Mouse (Mus musculus) liver, embryonic 12.5 days (tissue): ENCODE measurements around the gene Mfsd13b. TPM values are rescaled to one million over a fixed set of nuclear protein-coding genes. Genes with fewer than 3 reads are reported as not detected.
"Not testable (repeated sequence)": the region's sequence is repeated elsewhere in the genome, so short reads cannot be mapped to it uniquely, and the experiment has no call there.

ENCODE experiments used
- ATAC-seq: fragments of 200-750 bp; cut with Nextera tagmentation; 2 replicates; pipeline ENCODE4 v1.8.0; 2017; ENCODE audit warnings: moderate number of reproducible peaks, mild to moderate bottlenecking, moderate library complexity
- H3K27ac ChIP-seq: fragments of 300-500 bp; sonication (generic); 2 replicates; pipeline ENCODE4 v1.5.1; 2016; ENCODE audit warnings: mild to moderate bottlenecking
- H3K27me3 ChIP-seq: fragments of 300-500 bp; sonication (generic); replicated peaks from 2 replicates; pipeline ENCODE4 v1.6.1; 2016; ENCODE audit warnings: mild to moderate bottlenecking, moderate library complexity
- H3K36me3 ChIP-seq: fragments of 300-500 bp; sonication (generic); 2 replicates; pipeline ENCODE4 v1.6.1; 2016; ENCODE audit warnings: mild to moderate bottlenecking, moderate library complexity
- H3K4me1 ChIP-seq: fragments of 300-500 bp; sonication (generic); 2 replicates; pipeline ENCODE4 v1.6.1; 2016
- H3K4me2 ChIP-seq: fragments of 300-500 bp; sonication (generic); 2 replicates; pipeline ENCODE4 v1.6.1; 2016; ENCODE audit warnings: mild to moderate bottlenecking, moderate library complexity
- H3K4me3 ChIP-seq: fragments of 300-500 bp; sonication (generic); 2 replicates; pipeline ENCODE4 v1.5.1; 2016; ENCODE audit warnings: mild to moderate bottlenecking, moderate library complexity
- H3K9ac ChIP-seq: fragments of 300-500 bp; sonication (generic); 2 replicates; pipeline ENCODE4 v1.6.1; 2016; ENCODE audit warnings: mild to moderate bottlenecking, moderate library complexity
- H3K9me3 ChIP-seq: fragments of 300-500 bp; sonication (generic); replicated peaks from 2 replicates; pipeline ENCODE4 v1.6.1; 2016; ENCODE audit warnings: mild to moderate bottlenecking, moderate library complexity
- whole genome bisulfite sequencing: fragments of 180-500 bp; shearing (Covaris S2); methylation state at CpG from one replicate; pipeline ENCODE4 v1.1.7; 2016; ENCODE audit not compliant: insufficient replicate concordance; 5-methylcytosine and 5-hydroxymethylcytosine counted together
- polyA plus RNA-seq: library from polyadenylated mRNA; unstranded; fragments of >200 nt; fragmentation: Nextera tagmentation; extraction: Ambion mirVana; gene quantifications from 2 replicates; pipeline ENCODE4 v1.2.1, GENCODE M21; 2016

Gene Mfsd13b
- polyA plus RNA-seq, 1 experiment from 2014 or later: not detected

DNA sequence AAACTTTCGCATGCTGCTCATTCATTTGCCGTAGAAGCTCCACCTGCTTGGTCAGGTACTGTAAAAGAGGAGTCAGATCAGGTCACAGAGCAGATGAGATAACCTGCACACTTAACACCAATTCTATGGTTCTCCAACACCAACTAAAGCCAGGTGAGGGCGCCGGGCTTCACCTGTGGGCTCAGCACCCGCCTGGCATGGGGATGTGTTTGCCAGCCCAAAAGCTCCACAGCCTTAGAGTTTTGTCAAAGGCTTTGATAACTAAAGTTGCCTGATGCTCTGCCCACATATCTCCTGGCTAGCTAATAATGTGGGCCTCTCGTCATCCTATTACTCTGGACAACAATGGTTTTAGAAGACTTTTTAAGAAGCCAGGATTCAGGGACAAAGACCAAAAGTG lies 21.7 kb upstream of the Mfsd13b start:
- Histone ChIP-seq H3K27me3 (no peaks in the 10 kb centered on the region), H3K4me2 (no peak overlapping the region), H3K36me3 (peaks cover 82% of the 10 kb centered on the region), H3K4me1 (peaks cover 8% of the 10 kb centered on the region), H3K27ac (no peak overlapping the region), H3K9me3 (no peaks in the 10 kb centered on the region), H3K9ac (no peak overlapping the region), H3K4me3 (no peak overlapping the region)
- 84% methylated on average over 6 of the region's 6 CpGs for WGBS
- ATAC-seq: no peak

DNA sequence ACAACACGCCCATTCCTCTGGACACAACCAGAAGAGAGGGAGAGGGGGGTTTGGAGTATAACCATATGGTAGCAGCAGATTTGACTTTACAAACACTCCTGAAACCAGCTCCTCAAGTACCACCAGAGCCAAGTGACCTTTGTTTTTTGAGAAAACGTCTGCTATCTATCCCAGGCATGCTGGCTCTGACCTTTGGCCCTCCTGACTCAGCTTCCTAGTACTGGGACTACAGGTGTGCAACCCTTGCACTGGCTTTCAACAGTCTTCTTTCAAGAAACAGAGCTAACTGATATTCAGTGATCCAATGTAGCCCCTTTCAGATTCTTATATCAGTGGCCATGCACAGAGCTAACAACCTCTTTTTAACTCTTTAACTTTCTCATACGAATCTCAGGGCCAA lies 20.4 kb upstream of the Mfsd13b start:
- H3K4me1 ChIP-seq: peaks cover 12% of the 10 kb centered on the region
- H3K9me3 ChIP-seq: no peaks in the 10 kb centered on the region
- no peak overlapping the region for H3K9ac ChIP-seq
- no peak overlapping the region for H3K4me2 ChIP-seq
- ATAC-seq: no peak
- H3K4me3 ChIP-seq: no peak overlapping the region
- 72% methylated on average over 3 of the region's 3 CpGs for WGBS
- H3K27ac ChIP-seq: no peak overlapping the region
- peaks cover 79% of the 10 kb centered on the region for H3K36me3 ChIP-seq
- H3K27me3 ChIP-seq: no peaks in the 10 kb centered on the region

DNA sequence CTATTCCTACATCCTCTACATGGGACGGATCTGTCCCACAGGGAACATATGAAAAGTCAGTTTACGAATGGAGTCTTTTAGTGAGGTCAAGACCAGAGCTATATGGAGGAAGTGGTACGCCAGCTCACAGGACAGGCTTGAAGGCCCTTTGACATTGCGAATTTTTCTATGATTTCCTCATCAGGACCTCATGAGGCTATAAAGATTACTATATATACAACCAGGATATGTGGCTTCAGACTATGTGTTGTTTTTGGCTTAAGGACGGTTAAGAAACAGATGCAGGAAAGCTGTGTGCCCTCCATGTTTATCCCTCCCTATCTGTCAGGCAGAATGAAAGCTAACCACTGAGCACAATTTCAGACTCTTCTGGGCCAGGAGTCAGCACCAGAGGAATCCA lies 19.2 kb upstream of the Mfsd13b start:
- 84% methylated on average over 5 of the region's 5 CpGs for WGBS
- Histone ChIP-seq H3K4me1 (peaks cover 23% of the 10 kb centered on the region), H3K9ac (no peak overlapping the region), H3K4me3 (no peak overlapping the region), H3K27me3 (no peaks in the 10 kb centered on the region), H3K9me3 (no peaks in the 10 kb centered on the region), H3K4me2 (no peak overlapping the region), H3K36me3 (peaks cover 79% of the 10 kb centered on the region), H3K27ac (no peak overlapping the region)
- no peak for ATAC-seq

DNA sequence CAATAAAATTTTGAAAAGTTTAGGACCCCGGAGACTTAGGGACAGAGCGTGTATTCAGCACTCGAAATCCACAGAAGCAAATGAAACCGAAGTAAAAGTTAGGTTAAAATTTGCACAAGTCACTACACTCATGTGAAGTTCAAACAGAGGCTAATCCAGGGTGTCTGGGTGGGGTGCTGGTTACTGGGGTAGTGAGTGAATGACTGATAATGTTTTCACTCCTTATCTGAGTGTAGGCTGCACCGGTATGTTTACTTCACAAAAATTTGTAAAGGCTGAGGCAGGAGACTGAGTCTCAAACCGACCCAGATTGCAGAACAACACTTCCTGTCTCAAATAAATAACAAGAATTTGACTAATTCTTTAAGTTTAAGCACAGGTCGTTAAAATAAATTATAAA lies 13.1 kb upstream of the Mfsd13b start:
- 40% methylated on average over 7 of the region's 7 CpGs for WGBS
- H3K4me2 ChIP-seq: peak overlapping the region; percentile 70
- peak; percentile 99 for ATAC-seq
- H3K9ac ChIP-seq: peak overlapping the region; percentile 69
- H3K27ac ChIP-seq: peak overlapping the region; percentile 91
- H3K36me3 ChIP-seq: peaks cover 50% of the 10 kb centered on the region
- peaks cover 81% of the 10 kb centered on the region for H3K4me1 ChIP-seq
- H3K4me3 ChIP-seq: peak overlapping the region; percentile 44
- H3K27me3 ChIP-seq: no peaks in the 10 kb centered on the region
- no peaks in the 10 kb centered on the region for H3K9me3 ChIP-seq

DNA sequence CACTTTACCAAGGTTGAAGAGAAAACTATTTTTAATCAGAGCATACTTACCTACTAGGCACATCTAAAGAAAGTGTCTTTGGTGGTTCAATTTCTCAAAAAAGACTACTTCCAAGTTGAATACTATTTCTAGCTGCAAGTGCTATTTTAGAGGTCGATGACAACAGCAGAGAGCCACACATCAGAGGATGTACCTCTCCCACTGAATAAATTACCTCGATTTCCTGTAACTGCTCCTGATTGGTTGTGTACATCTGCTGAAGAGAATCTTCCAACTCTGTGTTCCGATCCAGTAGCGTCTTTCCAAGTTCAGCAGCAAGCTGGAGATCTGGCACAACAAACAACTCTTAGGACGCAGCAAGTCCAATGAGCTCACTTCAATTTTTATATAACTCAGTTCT lies 12.2 kb upstream of the Mfsd13b start:
- peak overlapping the region; percentile 34 for H3K4me2 ChIP-seq
- H3K36me3 ChIP-seq: peaks cover 42% of the 10 kb centered on the region
- no peaks in the 10 kb centered on the region for H3K9me3 ChIP-seq
- WGBS: 85% methylated on average over 5 of the region's 5 CpGs
- peaks cover 87% of the 10 kb centered on the region for H3K4me1 ChIP-seq
- no peaks in the 10 kb centered on the region for H3K27me3 ChIP-seq
- no peak for ATAC-seq
- H3K9ac ChIP-seq: peak overlapping the region; percentile 43; the same call in 1 of the 2 replicates
- peak overlapping the region; percentile 91 for H3K27ac ChIP-seq
- no peak overlapping the region for H3K4me3 ChIP-seq

DNA sequence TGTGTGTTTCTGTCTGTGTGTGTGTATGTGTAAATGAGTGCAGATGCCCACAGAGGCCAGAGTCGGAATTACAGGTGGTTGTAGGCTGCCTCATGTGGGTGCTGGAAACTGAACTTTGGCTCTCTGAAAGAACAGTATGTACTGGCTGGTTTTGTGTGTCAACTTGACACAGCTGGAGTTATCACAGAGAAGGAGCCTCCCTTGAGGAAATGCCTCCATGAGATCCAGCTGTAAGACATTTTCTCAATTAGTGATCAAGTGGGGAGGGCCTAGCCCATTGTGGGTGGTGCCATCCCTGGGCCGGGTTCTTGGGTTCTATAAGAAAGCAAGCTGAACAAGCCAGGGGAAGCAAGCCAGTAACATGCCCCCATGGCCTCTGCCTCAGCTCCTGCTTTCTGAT lies 9.8 kb upstream of the Mfsd13b start:
- H3K27me3 ChIP-seq, H3K9me3 ChIP-seq, H3K4me3 ChIP-seq, ATAC-seq: not testable (repeated sequence)
- H3K36me3 ChIP-seq: peaks cover 29% of the 10 kb centered on the region
- peaks cover 96% of the 10 kb centered on the region for H3K4me1 ChIP-seq
- WGBS: 70% methylated on average over 2 of the region's 2 CpGs
- 0 out of 2 replicates have a peak overlapping the region, but pooled peaks have one; percentile 23 for H3K9ac ChIP-seq
- peak overlapping the region; percentile 91 for H3K27ac ChIP-seq
- H3K4me2 ChIP-seq: peak overlapping the region; percentile 17; the same call in 1 of the 2 replicates

DNA sequence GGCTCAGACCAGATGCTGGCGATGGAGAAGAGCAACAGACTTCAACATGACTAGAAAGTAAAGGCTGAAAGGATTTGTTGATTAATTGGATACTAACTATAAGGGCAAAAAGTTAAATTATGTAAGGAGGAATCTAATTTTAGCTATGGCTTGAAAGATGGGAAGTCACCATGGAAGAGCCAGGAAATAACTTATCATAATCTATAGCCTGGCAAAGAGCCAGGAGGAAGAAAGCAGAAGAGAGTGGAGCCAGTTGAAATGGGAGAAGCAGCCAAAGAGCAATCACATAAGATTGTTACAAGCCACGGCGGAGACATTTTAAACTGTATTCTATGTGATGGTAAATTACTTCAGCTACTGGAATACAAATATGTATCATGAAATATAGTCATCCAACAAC lies 8.3 kb upstream of the Mfsd13b start:
- no peak for ATAC-seq
- Histone ChIP-seq H3K4me2 (no peak overlapping the region; the same call in 1 of the 2 replicates), H3K27ac (no peak overlapping the region), H3K36me3 (peaks cover 22% of the 10 kb centered on the region), H3K27me3 (no peaks in the 10 kb centered on the region), H3K4me3 (no peak overlapping the region), H3K9ac (no peak overlapping the region; the same call in 1 of the 2 replicates), H3K4me1 (peaks cover 96% of the 10 kb centered on the region), H3K9me3 (no peaks in the 10 kb centered on the region)
- 85% methylated on average over 3 of the region's 3 CpGs for WGBS

DNA sequence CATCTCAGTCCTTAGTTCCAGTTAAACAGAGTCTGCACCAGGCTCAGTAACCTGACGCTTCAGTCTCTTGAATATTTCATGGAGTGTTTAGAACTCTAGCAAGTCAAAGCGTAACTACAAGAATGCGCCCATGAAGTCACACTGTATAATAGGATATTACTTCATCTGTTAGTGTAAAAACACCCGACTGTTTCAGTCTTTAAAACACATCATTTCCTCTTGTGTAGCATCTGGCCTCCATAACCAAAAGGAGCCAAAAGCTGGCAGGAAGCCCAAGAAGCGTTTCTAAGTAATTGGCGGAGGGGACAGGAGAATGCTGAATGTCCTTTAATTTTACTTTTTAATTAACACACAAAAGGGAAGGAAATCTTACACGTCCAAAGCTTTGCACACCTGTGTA lies 5.2 kb upstream of the Mfsd13b start:
- Histone ChIP-seq H3K4me3 (0 out of 2 replicates have a peak overlapping the region, but pooled peaks have one; percentile 1), H3K4me1 (peaks cover 73% of the 10 kb centered on the region), H3K27me3 (no peaks in the 10 kb centered on the region), H3K36me3 (peaks cover 12% of the 10 kb centered on the region; the same call in 1 of the 2 replicates), H3K9me3 (no peaks in the 10 kb centered on the region), H3K27ac (peak overlapping the region; percentile 98), H3K4me2 (peak overlapping the region; percentile 93), H3K9ac (peak overlapping the region; percentile 98)
- ATAC-seq: no peak
- WGBS: 75% methylated on average over 7 of the region's 7 CpGs

DNA sequence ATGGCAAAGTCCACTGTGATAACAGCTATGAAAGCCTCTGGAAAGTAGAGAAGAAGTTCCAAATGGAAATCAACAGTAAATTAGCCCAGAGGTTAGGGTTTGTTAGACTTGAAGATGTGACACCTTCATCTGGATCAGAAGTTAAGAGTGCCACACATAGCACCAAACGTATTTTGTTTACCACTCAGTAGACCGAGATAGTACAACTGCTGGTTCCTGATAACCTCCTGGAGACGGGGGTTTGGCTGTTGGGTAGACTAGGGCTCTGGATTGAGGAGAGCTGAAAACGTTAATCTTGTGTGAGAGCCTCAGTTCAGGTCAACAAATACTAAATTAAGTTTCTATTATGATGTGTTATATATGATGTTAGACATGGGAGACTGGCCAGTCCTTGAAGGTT lies 2.3 kb upstream of the Mfsd13b start:
- peak overlapping the region; percentile 95 for H3K4me3 ChIP-seq
- H3K36me3 ChIP-seq: peaks cover 12% of the 10 kb centered on the region; the same call in 1 of the 2 replicates
- peak overlapping the region; percentile 93 for H3K4me2 ChIP-seq
- peak overlapping the region; percentile 98 for H3K27ac ChIP-seq
- peaks cover 13% of the 10 kb centered on the region; the same call in 1 of the 2 replicates for H3K27me3 ChIP-seq
- ATAC-seq: peak; percentile 84
- 18% methylated on average over 4 of the region's 4 CpGs for WGBS
- peaks cover 56% of the 10 kb centered on the region for H3K4me1 ChIP-seq
- H3K9me3 ChIP-seq: no peaks in the 10 kb centered on the region
- H3K9ac ChIP-seq: peak overlapping the region; percentile 98

DNA sequence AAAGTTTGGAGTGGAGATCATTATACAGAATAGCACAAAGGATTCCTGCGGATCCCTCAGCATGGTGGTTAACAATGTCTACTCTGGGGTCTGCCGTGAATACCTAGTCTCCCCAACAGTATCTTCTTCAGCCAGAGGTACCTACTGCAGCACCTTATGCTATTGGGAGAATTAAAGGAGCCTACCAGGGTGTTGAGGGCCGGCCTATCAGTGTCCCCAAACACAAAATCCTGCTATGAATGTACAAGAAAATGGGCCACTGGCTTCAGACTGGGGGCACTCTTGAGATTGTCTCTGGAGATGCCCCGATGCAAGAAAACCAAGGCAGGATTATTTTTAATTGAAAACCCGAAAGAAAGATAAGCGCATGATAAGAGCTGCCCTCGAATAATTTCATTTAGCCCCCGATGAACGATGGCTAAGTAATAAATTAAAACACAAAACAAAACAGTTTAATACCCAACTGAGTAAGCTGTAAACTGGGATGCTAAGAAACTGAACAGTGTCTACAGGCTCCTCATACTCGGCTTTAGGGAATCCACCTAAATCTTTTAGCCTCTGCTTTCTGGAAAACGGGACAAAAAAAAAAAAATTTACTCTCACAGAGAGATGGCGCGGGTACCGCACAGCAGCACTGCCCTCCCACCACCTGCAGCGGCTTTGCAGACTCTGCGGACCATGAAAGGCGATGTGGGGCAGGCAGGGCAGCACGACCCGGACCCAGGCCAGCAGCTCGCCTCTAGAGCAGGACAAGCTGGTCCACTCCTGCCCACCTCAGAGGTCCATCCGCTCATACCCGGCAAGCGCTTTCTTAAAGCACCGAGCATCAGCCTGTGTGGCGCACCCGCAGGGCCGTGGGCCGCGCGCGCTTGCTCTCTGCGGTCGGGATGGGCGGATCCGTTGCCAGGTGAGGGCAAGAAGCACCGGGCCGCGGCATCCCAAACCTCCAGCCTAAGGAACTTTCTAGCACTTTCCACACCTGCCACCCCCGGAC lies 1.1 kb upstream of the Mfsd13b start:
- no peaks in the 10 kb centered on the region for H3K9me3 ChIP-seq
- ATAC-seq: peak; percentile 60
- peaks cover 12% of the 10 kb centered on the region; the same call in 1 of the 2 replicates for H3K36me3 ChIP-seq
- H3K9ac ChIP-seq: peak overlapping the region; percentile 98
- H3K27me3 ChIP-seq: peaks cover 13% of the 10 kb centered on the region; the same call in 1 of the 2 replicates
- H3K4me1 ChIP-seq: peaks cover 47% of the 10 kb centered on the region
- peak overlapping the region; percentile 98 for H3K27ac ChIP-seq
- peak overlapping the region; percentile 93 for H3K4me2 ChIP-seq
- peak overlapping the region; percentile 95 for H3K4me3 ChIP-seq
- 2% methylated on average over 39 of the region's 39 CpGs for WGBS

DNA sequence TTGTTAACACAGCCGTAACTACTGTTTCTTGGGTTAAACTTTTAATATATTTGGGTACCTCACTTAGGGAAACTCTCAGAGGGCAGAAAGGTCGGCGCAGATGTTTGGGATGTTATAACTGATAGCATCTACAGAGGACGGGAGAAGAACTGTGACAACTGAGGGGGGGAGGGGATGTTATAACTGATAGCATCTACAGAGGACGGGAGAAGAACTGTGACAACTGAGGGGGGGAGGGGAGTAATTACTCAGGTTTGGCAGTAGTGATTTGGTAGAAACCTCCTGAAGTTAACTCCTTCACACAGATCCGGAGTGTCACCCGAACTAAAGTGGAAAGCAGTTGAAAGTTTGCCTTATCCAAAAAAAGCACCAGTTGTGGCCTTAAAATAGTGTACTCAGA lies 659 bp downstream of the Mfsd13b start:
- ATAC-seq: no peak
- Histone ChIP-seq H3K36me3 (peaks cover 6% of the 10 kb centered on the region; the same call in 1 of the 2 replicates), H3K27ac (peak overlapping the region; percentile 86), H3K9ac (peak overlapping the region; percentile 85), H3K27me3 (peaks cover 13% of the 10 kb centered on the region), H3K4me1 (peaks cover 30% of the 10 kb centered on the region), H3K4me2 (peak overlapping the region; percentile 93), H3K4me3 (peak overlapping the region; percentile 95), H3K9me3 (no peaks in the 10 kb centered on the region)
- WGBS: 6% methylated on average over 7 of the region's 7 CpGs

DNA sequence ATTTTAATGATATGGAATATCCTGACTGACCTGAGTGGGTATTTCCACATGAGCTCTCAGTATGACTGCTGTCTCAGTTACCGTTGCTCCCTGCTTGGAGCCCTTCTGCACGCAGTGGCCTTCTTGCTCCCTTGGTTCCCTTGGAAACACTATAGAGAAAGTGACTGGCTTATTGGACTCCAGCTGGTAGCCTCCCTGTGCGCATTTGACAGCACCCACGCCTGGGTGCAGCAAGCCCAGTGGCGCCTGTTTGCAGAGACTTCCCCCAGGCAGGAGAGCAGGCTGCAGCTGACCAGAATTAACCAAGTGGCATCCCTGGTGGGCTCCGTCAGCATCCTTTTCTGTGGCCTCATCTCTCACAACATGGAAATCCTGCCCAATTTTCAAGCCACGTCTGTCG lies 8.9 kb downstream of the Mfsd13b start:
- Histone ChIP-seq H3K9me3 (no peaks in the 10 kb centered on the region), H3K27ac (no peak overlapping the region), H3K4me1 (no peaks in the 10 kb centered on the region), H3K4me2 (no peak overlapping the region), H3K27me3 (peaks cover 5% of the 10 kb centered on the region; the same call in 1 of the 2 replicates), H3K4me3 (no peak overlapping the region), H3K36me3 (no peaks in the 10 kb centered on the region), H3K9ac (no peak overlapping the region)
- ATAC-seq: no peak
- WGBS: 74% methylated on average over 8 of the region's 8 CpGs
